Mouse (Mus musculus): ENCODE measurements around the gene Serpind1.

Gene Serpind1

DNA sequence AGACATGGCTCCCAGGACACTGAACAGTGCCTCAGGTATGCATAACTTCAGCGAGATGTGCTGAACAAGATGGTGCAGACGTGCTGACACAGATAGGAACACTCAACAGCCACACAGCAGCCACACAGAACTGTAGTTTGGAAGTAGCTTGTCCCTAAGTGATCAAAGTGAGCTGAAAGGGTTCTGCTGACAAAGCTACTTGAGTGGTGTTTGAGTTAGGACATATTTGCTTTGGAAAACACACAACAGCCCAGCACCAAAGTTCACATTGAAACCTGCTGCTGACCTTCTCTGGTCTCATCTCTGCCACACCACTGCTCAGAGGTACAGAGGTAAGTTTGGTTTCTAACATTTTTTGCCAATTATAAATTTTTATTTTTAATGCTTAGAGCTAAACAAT, at the start of gene Serpind1:
Serpind1 (plus strand) TSS at position 256 of the 400 bp plus-strand sequence.
- DNase-seq (ENCODE audit: low spot score): no peak

GRCm38 (mm10) chr16:17283151-17283550, 48.0 kb upstream of the Serpind1 start:
- no peak for DNase-seq (ENCODE audit: low spot score)

GRCm38 (mm10) chr16:17287103-17287502, 44.1 kb upstream of the Serpind1 start:
- DNase-seq (ENCODE audit: low spot score): no peak

DNA sequence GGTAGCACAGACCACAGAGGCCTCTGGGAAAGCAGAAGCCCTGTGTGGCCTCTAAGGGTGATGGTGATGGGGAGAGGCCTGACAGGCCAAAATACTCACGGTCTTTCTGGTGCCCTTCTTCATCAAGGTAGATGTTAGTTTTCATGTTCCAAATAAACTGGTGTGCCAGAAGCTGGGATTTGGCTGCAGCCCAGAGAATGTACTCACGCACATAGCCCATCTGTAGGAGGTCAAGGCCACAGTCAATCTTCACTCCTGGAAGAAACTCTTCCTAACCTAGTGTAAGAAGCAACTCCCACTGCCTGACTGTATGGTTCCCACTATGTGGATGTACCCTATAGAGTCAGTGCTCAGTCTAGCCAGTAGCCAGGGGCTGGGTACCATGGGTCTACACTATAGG, 40.2 kb upstream of the Serpind1 start:
- DNase-seq (ENCODE audit: low spot score): no peak

- peak; percentile 55 for DNase-seq (ENCODE audit: low spot score)
Measured at GRCm38 (mm10) chr16:17292751-17293150, 38.4 kb upstream of the Serpind1 start.

DNA sequence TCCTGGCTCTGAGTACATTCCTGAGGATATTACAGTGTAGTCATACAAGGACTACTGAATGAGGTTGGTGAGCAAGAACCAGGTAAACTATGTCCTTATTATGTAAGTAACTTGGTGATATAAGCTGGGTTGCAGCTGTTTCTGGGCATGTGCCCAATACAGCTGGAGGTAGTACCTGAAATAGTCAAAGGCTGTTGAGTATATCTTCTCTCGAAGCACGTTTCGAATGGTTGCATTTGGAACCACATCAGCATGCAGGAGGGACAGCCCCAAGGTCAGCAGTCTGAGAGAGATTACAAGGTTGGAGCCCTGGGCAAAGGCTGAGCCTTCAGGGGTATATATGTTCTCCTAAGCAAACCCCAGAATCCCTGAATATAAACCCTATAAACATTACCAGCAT, 30.4 kb upstream of the Serpind1 start:
- DNase-seq (ENCODE audit: low spot score): no peak

GRCm38 (mm10) chr16:17303521-17304245, 27.5 kb upstream of the Serpind1 start:
- DNase-seq (ENCODE audit: low spot score): no peak

- no peak for DNase-seq (ENCODE audit: low spot score)
Measured at GRCm38 (mm10) chr16:17307461-17307860, 23.7 kb upstream of the Serpind1 start.

DNA sequence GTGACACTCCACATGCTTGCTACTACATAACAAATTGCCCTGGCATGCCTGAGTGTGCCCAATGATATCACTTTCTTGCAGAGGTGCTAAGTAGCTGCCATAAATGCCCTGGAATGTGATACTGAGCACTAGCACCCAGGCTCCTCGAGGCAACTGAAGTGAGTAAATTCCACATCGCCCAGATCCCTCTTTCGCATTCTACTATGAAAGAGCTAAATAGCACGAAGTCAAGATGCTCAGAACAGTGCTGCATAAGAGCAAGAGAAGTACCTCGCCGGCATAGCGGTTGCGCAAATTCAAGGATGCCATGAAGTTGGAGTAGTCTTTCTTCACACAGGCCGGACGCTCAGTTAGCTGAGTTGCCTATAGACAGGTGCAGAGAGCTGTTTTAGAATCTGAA, 22.1 kb upstream of the Serpind1 start:
- DNase-seq (ENCODE audit: low spot score): no peak

DNA sequence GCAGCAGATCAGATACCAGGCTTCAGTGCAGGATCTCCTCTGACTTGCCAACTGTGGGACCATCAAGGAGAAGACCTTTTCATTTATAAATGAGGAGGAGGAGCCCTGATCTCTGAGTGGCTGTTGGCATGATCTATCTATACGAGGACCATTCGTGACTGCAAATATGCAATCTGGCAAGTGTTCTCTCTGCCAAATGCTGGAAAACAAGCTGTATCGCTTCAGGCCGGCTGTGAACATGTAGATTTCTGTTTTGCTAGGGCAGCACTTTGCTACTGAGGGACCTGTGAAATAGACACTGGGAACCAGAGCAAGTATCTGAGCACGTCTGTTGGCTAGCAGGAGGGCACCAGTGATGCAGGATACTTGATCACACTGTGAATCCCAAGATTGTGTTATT, 18.6 kb upstream of the Serpind1 start:
- no peak for DNase-seq (ENCODE audit: low spot score)

DNA sequence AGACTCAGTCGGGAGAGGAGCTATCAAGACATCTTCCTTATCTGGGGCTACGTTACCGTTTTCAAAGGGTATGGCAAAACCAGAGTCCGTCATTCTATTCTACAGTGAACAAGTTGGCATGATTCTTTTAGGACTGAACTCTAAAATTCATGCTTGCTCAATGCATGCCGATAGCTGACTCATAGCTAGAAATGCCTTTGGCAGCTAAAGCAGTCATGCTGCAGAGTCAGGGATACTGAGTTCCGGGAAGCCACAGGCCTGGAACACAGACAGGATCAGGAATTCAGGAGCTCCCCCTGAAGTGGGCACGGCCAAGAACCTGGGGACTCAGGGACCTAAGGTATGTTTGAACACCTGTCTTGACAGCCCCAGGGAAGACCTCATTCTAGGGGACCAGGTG, 14.6 kb upstream of the Serpind1 start:
- no peak for DNase-seq (ENCODE audit: low spot score)

DNA sequence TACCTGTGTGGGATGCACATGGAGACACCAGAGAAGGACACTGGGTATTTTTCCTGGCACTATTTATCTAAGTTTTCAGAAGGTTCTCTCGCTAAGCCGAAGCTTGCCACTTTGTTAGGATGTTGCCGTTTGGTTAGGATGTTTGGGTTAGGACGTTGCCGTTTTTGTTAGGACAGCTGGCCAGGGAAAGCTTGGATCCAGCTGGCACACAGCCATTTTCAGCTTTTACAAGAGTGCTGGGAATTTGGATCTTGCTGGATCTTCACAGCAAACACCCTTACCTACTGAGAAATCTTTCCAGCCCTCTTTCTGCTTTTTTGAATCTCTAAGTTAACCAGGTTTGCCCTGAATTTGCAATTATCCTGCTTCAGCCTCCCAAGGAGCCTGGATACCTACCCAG, 9.7 kb upstream of the Serpind1 start:
- DNase-seq (ENCODE audit: low spot score): no peak

- DNase-seq (ENCODE audit: low spot score): no peak
Measured at GRCm38 (mm10) chr16:17324745-17325144, 6.4 kb upstream of the Serpind1 start.

DNA sequence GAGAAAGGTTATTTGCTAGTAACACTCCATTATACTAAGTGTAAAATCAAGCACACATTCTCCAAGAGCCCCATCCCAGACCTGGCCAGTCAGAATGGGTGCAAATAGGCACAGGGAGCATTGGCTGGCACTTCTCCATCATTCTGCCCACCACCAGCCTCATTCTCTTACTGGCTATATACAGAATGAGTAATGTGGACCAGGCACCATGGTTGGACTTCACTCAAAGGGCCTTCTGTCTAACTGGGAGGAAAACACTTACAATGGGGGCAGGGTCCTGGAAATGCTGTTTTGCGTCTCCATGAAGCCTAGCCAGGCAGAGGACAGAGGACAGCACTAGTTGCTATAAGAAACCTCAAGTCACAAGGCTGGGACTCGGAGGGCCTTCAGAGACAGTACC, 5.1 kb upstream of the Serpind1 start:
- peak; percentile 39 for DNase-seq (ENCODE audit: low spot score)

GRCm38 (mm10) chr16:17329848-17330570, 1.2 kb upstream of the Serpind1 start:
- DNase-seq (ENCODE audit: low spot score): no peak

GRCm38 (mm10) chr16:17331855-17332254, 684 bp downstream of the Serpind1 start:
- no peak for DNase-seq (ENCODE audit: low spot score)

DNA sequence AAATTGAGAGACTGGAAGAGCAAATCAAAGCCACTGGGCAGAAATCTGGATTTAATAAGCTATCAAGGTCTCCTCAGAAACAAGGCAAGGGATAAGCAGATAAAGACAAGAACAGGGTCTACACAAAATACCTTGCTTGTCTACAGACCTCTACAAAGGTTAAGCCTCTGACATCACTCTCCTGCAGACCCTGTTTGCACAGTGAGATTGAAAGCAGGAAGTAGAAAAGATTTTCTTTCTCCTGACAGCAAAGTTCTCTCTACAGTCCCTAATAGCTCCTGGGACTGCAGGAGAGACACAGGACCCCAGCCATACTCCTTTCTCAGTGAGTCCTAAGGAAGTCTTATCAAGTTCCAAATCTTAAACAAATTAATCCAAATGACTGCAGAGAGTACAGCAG, 3.4 kb downstream of the Serpind1 start:
- no peak for DNase-seq (ENCODE audit: low spot score)

GRCm38 (mm10) chr16:17336089-17336488, 4.9 kb downstream of the Serpind1 start:
- no peak for DNase-seq (ENCODE audit: low spot score)

- DNase-seq (ENCODE audit: low spot score): no peak
Measured at GRCm38 (mm10) chr16:17339701-17340100, 8.5 kb downstream of the Serpind1 start.

DNA sequence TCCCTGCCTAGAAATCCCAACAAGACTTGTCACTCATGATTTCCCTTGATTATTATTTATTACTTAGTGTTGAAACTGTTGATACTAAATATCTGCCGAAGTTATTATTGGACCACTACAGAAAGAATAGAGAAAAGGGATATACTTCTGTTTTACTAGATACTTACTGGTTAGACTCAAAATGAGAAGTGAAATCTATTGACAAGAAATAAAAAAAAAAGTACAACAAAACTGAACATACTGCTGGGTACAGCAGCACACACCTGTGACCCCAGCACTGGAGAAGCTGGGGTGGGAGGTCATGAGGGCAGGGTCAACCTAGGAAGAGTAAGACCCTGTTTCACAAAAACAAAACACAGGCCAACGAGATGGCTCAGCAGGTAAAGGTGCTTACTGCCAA, 9.5 kb downstream of the Serpind1 start:
- DNase-seq (ENCODE audit: low spot score): no peak

GRCm38 (mm10) chr16:17341847-17342246, 10.7 kb downstream of the Serpind1 start:
- DNase-seq (ENCODE audit: low spot score): no peak

DNA sequence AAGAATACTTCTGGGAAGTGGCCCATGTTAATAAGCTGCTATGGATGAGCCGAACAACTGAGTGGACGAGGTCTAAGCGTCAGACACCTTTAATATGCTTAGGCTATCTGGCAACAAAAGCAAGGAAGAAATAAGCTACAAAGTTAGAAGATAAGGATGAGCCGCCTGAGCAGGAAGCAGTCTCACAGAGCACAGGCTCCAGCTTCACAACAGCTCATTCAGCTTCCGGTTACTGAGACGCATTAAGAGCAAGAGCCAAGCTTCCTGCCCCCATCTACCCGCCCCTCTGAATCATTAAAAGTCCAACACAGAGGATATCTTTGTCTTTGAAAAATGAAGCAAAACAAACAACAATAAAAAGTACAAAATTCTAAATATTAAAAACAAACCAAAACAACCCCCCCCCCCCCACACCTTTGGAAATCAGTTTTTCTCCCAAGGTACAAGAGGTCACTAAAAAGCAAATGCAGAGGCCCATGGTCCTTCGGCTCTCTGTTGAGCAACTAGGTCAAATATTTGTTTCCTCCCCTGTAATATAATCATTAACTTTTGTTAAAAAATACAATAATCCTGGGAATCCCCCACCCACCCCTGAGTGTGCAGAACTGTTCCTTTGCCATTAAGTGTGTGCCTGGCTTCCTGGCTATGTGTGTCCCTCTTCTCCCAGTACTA, 14.1 kb downstream of the Serpind1 start:
- no peak for DNase-seq (ENCODE audit: low spot score)

- no peak for DNase-seq (ENCODE audit: low spot score)
Measured at GRCm38 (mm10) chr16:17345813-17346155, 14.6 kb downstream of the Serpind1 start.

All from layer of hippocampus, adult 11-12 months (tissue).